Mouse (Mus musculus): ENCODE measurements around the gene Pdik1l.

Gene Pdik1l

DNA sequence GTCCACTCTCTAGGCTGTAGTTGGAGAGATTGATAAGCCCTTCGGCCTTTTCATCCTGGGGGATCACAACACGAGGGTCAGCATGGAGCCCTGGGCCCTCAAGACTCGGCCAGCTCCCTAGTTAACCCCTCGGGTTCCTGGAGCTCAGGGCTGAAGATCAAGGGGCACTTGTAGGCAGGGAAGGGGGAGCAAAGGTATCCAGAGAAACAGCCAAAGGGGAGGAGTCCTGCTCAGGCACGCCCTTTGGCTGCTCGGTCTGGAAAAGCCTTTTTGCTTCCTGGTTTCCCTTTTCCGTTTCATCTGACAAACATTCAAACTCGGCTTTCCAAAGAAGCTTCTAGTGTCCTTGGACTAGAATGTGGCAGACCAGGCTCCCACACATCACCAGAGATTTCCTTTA lies 57.3 kb downstream of the Pdik1l start:
- no peak for DNase-seq

DNA sequence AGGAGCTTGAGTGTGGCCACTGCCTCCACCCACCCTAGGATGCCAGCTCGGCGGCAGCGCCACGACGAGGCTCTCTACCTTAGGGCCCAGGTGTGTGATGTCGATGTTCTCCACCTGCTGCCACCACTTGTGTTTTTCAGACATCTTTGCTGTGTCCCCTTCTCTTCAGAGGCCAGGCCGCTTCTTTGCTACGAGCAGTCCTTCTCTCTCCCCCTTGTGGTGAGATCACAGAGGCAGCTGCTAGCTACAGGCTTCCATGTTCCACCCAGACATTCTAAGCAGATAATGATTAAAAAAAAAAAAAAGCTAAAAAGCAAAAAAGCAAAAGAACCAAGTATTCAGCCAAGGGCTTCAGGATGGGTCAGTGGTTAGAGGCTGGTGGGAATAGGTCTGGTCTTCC lies 60.5 kb downstream of the Pdik1l start, which contains the start of gene Catsper4:
Gene Catsper4, minus strand, starts transcription at position 190 of the 400 bp plus-strand sequence.
- DNase-seq: no peak

All from cerebellum, adult 9-10 months (tissue).